Mouse (Mus musculus) heart, adult 2 months (tissue): Measurements from ENCODE around the gene Rin2.

Source experiments
- CTCF ChIP-seq: fragments of 200-600 bp; IDR thresholded peaks from 2 replicates; pipeline ENCODE4 v1.8.1; 2022; ENCODE audit warnings: antibody characterized with exemption, mild to moderate bottlenecking, moderate library complexity
- EP300 ChIP-seq: fragments of 200-500 bp; IDR thresholded peaks from 2 replicates; pipeline ENCODE4 v1.6.1; 2011; ENCODE audit warnings: low read depth, low read length, control low read depth; ENCODE audit not compliant: insufficient read depth
- POLR2A ChIP-seq: fragments of 200-500 bp; IDR thresholded peaks from 2 replicates; pipeline ENCODE4 v1.6.1; 2011; ENCODE audit warnings: mild to moderate bottlenecking, low read depth, low read length, control low read depth; ENCODE audit not compliant: insufficient read depth

- TF ChIP-seq CTCF = no peak
- TF ChIP-seq POLR2A = no peak
- no peak for TF ChIP-seq EP300
Measured at GRCm38 (mm10) chr2:145683536-145683935, 8.5 kb downstream of the Rin2 start.
